Mouse (Mus musculus) gastrocnemius, adult 8-10 months (tissue): ENCODE data around the gene Rgl1. TPM values are rescaled to one million over a fixed set of nuclear protein-coding genes. Genes with fewer than 3 reads are reported as not detected.

ENCODE experiments used
- DNase-seq, 2 experiments: peaks; one replicate each; pipeline ENCODE4 v3.0.0; 2022; ENCODE audit warnings: low spot score in 2 of 2
- total RNA-seq, 4 experiments: library from RNA; stranded (reverse); gene quantifications; 2 replicates each; pipeline ENCODE4 v1.2.4; 2022

Gene Rgl1
- total RNA-seq, result 1 to 10 TPM; 2.9 to 9.4 (median 5.3) TPM

DNA sequence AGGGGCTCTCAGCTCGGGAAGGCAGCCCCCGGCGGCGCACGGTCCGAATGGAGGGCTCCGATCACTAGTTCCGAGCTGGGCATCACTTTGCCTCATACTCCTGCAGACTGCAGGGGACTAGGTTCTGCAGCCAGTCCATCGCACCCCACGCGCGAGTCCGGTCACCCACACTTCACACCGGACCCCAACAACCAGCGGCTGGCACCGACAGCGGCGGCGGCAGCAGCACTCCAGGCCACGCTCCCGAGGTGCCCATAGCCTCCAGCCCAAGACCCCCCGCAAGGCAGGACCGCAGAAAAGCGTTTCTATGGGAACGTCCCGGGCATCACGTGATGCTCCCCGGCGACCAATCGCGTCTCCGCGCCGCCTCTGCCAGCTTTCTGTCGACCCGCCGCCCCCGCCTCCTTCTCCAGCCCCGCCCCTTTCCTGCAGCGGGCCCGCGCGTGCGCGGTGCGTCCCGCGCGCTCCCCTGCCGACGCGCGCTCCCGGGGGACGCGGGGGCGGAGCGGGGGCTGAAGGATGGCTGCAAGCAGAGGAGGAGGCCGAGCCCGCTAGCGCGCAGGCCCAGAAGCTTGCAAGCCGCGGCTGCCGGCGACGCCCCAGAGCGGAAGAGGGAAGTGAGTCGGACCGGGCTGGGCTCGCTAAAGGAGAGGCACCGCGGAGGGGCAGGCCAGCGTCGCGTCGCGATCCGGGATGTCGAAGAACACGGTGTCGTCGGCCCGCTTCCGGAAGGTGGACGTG is at the start of gene Rgl1, which contains the start of gene Arpc5:
Rgl1 (minus strand) TSS at position 320 of the 741 bp plus-strand sequence.
Arpc5 (plus strand) TSS at position 511 of the 741 bp plus-strand sequence.
- peak; percentile 92 to 97 for DNase-seq

DNA sequence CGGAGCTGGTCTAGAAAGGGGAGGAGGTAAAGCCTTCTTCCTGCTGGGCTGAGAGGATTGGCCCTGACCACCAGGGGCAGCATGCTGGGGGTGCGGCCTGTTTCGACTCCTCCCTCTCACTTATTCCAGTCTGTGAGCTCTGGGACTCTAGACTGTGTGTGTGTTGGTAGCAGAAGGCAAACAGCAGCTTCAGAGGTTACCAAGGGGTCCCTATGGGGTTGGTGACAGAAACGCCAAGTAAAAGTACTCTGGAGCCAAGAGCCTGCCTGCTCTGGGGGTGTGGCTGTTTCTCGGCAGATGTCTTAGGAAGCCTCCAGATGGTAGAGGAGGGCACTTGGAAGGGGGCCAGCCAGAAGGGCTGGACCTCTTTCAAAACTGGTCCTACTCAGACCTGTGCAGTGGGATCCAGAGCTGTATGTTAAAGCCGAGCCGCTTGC is 49.1 kb upstream of the Rgl1 start:
- no peak for DNase-seq

DNA sequence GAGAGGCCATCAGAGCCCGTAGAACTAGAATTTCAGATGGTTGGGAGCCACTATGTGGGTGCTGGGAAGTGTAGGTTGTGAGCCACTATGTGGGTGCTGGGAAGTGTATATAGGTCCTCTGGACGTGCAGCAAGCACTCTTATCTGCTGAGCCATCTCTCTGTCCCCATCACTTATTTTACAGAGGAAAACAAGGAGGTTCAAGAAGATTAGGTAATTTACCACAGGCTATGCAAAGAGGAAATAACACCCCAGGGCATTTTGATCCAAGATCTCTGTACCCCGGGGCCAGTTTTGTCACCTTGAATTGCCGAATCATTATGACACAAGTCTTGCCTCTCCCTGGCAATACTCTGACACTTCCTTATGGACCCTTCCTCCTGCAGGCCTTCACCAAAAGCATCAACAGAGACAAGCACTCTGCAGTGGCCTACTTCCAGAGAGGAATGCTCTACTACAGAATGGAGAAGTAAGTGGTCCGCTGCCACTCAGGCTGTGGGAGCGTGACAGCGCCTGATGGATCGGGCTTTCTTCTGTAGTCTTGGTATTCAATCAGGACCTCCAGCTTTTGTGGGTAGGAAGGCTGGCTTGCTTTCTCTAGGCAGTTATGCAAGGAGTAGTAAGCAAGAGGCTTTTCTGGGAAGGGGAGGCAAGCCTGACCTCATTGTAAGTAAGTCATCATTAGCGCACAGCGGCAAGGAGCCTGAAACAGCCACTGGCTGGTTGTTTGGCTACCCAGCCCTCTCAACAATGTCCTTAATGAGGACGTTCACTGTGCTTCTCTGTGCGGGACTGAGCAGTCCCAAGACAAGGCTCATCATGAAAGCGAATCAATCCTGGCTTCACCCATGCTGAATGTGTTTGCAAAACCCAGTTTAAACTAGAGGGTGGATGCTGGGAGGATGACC is 44.6 kb upstream of the Rgl1 start:
- DNase-seq, result no peak

DNA sequence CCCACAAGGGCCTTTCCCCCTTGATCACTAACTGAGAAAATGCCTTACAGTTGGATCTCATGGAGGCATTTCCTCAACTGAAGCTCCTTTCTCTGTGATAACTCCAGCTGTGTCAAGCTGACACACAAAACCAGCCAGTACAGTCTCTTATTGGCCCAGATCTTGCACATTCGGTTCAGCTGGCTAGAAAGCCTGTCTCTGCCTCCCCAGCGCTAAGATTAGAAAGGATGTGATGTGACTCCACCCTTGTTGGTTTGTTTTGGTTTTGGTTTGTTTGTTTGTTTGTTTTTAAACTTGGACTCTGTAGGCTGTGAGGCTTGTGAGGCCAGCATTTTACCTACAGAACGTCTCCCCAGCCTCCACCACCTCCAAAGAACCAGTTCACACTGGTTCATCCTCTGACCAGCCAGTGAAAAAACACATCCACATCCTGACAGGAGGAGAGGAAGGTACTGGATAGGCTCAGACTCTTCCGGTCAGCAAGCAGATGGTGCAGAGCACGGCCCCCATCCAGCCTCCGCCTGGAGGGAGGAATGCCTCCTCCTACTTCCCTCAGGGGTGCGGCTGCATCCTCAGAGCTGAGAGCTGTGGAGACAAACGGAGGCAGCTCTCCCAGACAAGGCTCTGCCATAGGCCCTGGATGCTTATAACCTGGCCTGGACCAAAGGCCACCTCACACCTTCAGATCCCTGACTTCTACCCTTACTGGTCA is 43.5 kb upstream of the Rgl1 start:
- no peak for DNase-seq

DNA sequence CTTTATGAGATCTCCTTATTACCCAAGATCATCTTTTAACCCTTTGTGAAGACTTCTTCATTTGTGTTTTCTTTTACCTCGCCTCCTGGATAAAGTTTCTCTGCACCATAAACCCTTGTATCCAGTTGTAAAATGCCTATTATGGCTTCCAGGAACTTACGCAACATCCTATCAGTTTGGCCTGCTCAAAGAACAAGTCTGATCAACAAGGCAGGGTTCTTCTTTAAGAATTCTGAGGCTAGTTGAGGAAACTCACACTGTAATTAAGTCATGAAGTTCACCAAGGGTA is 42.2 kb upstream of the Rgl1 start:
- DNase-seq, result no peak

DNA sequence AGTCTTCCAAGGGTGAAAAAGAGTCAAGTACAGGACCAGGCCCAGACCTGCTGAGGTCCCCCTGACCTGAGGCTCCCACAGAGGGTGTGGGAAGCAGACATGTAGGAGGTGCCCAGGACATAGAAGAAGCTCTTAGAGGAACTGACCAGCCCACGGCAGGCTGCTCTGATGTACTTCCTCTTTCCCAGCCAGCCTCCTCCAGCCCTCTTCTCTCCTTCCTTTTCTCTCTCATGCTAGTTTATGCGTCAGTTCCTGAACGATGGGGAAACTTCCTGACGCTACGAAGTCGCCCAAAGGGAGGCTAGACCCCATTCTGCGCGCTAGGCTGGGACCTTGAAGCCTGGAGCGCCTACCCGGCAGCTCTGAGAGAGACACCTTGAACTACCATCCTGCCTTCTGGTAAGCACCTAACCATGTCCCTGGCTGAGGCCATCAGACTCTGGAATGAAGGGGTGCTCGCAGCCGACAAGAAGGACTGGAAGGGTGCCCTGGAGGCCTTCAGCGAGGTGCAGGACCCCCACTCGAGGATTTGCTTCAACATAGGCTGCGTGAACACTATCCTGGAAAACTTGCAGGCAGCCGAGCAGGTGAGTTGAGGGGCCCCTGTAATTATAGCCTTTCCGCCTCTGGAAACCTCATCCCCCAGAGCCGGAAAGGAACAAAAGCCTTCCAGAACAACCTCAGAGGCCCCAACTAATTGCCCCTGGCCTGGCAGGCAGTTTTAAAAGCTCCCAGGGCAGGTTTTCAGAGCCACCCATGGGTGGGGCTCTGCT is 41.7 kb upstream of the Rgl1 start:
- DNase-seq, result no peak

DNA sequence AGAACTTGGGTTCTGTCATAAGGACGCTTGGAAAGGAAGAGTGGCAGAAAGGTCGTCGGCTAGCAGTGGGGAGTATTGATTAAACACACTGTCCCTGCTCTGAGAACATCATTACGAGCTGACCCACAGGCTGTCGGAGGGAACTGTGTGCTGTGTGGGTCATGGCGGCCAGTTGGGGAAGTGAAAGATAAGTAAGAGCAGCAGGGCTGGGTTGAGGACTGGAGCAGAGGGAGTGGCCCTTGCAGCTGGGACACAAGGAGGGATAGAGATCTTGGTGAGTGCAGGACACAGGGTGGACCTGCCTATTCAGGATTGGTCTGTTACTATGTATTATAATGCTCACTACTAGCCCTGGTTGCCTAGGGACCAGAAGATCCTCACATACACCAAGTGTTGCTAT is 38.8 kb upstream of the Rgl1 start:
- DNase-seq, result no peak

DNA sequence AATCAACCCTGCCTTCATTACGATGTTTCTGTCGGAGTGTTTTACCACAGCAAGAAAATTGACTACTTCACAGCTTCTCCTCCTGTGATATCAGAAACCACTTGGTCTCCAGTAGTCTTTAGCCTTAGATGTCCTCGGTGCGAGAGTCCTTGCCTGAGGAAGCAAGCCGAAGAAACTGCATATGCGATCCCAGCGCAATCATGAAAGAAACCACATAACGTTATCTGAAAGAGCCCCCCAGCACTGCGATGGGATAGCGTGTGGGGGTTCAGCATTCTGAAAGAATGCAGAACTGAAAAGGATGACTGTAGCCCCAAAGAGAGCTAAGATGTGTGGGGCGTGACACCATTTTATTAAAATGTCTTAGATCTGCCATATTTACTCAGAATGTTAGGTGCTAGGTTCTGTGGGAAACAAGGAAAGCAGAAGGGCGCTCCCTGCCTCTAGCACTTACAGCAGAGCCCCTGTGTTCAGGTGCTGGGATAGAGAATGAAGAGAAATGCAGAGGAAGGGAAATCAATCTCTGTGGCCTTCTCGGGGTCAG is 34.6 kb upstream of the Rgl1 start:
- DNase-seq, result no peak

DNA sequence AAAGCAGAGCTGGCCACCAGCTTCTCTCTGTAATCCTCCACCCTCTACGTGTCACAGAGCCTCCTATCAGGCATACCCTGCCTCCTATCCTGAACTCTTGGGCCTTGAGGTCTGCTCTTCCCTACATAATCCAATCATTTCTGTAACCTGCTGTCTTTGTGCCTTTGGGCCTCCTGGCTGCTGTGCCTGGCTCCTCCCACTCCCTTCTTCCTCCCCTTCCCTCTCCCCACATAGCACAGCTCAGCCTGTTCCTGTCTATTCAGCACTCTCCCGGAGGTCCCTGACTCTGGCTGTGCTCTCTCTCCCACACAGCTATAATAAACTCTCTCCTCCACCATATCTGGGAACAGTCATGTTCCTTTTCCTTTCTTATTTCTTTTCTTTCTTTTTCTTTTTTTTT is 33.7 kb upstream of the Rgl1 start, which contains the start of gene Ncf2:
Ncf2 (plus strand) TSS at position 298 of the 400 bp plus-strand sequence.
- no peak for DNase-seq

DNA sequence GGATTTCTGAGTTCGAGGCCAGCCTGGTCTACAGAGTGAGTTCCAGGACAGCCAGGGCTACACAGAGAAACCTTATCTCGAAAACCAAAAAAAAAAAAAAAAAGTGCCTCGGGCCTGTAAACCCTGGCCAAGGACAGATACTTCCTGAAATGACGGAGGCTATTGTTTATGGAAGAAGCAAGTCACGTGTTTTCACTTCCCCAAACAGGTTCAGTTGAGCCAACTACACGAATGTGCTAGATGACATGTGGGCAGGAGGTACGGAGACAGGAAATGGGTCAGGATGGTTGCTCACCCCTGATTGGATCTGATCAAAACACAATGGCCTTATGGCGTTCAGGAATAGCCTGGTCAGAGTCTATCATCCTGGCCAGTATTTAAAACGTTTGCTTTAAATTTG is 32.0 kb upstream of the Rgl1 start:
- DNase-seq, result no peak

DNA sequence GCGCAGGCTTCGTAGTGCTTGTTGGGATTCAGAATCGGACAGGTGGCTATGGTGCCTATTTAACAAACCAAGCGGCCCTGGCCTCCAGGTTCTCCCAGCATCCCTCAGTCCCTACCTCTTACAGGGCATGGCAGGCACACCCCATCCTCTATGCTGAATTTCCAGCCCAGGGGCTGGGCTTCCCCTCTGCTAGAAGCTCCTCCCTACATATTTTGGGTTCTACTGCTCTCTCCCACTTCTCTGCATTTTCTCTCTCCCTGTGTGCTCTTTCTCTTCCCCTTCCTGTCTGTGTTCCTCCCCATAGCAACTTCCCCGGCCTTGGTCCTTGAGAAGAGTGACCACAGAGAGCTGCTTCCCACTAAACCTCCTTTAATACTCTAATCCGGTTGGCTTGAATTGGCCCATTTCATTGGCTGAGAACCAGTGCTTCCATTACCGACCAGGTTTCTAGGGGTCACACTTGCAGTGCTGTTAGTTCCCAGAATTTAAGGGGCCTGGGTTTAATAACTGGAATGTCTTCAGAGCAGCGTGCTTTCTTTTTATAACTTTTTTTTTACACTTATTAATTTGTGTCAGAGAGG is 30.6 kb upstream of the Rgl1 start:
- no peak for DNase-seq

DNA sequence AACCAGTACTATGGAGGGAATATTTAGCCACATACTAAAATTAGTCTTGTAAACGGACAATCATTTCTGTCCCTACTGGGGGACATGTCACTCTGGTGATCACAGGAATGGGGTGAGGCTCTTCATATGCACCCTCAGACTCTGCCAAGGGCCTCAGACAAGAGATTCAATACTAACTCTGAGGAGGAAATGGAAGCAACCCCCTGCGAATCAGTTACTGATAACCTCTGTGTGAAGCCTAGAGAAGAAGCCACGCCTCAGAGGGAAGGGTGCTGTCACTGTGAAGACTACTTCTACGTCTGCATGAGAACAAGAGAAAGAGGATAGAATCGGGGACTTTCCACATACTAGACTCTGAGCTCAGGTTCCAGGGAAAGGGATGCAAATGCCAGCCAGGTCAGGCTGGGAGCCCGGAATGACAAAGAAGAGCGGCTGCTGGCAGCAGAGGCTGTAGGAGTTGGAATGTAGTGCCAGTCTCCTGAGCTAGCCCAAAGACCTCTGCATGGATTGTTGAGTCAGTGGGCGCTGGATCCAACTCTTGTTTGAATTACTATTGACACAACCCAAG is 29.6 kb upstream of the Rgl1 start:
- DNase-seq, result no peak

DNA sequence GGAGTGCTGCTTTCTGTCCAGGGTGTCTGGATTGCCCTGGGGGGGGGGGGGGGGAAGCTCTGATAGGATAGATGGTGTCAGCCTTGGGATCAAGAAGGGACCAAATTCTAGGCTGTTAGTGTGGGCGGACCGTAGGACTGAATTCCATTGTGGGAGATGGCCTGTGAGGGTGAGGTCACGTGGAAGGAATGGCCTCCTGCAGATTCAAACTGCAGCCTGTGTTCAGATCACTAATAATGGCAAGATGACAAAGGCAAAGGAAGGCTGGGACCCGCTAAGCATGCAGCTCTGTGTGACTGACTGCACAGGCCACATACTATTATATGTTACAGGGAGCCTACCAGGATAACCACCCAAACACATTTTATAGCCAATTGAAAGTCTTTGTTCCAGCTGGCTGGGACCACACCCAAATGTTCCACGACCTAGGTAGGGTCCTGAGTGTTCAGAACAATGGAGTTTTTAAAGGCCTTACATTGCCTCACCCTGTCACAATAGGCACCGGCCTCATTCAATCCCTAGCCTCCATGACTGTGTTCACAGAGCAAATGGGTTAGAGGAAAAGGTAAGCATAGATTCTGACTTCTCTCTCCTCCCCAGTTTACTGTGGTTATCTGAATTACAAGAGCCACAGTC is 27.5 kb upstream of the Rgl1 start:
- no peak for DNase-seq

DNA sequence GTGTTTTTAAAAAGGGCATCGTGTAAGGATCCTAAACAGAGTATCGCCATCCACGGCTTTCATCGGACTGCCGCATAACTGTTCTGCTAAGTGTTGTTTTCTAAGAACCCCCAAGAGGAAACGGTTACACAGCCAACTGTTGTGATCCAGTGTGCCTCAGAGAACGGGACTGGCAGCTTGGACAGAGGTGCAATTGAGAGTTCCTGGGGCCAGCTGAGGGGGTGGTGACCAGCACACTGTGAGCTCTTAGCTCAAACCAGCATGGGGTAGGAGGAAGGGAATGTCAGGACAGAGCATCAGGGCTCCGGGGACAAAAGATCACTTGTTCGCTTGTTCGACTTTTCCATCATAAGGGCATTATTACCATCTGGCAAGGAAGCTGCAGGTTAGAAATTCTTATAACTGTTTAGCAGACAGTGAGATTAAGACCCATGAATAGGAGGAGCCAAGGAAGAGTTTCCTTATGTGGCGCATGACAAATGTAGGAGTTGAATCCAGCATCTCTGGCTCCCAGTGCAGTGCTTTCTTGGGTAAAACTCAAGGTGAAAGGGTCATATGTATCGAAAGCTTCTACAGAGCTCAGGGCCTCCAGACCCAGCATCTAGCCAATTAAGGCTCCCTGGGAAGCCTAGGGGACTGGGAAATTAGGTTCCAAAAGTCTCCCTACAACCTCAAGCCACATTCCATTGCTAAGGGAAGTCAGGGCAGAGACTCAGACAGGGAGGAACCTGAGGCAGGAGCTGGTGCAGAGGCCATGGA is 26.8 kb upstream of the Rgl1 start:
- DNase-seq, result no peak

DNA sequence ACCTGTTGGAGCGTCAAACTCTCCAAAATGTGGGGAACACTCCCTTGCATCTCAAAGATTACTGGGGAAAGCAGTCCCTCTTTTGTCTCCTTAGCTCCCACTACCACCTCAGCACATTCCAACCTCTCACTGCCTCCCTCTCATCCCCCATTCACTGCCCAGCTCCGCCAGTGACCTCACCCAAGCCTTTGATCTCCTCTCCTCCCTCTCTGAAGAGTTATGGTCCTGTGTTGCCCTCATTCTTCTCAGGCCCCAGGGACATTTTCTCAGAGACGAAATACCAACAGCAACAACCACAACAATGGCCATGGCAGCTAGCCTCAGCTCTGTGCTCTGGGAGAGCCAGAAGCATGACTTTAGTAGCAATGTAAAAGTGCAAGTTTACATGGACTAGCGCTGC is 25.1 kb upstream of the Rgl1 start:
- no peak for DNase-seq

DNA sequence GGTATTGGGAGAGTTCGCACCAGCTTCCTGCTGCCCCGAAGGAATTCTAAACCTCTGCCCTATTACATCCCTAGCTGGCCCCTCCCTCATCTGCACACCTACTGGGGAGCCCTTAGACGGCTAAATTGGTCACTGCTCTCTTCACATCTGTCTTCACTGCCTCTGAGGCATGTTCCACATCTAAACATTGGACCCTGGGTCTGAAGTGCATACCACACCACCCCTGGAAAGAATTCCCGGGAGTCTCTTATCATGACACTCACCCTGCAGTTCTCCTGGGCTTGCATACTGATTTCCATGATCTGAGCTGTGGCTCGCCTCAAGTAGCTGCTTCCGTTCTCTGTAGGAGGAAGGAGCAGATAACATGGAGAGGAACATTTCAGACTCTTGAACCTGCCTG is 24.7 kb upstream of the Rgl1 start:
- DNase-seq, result no peak

DNA sequence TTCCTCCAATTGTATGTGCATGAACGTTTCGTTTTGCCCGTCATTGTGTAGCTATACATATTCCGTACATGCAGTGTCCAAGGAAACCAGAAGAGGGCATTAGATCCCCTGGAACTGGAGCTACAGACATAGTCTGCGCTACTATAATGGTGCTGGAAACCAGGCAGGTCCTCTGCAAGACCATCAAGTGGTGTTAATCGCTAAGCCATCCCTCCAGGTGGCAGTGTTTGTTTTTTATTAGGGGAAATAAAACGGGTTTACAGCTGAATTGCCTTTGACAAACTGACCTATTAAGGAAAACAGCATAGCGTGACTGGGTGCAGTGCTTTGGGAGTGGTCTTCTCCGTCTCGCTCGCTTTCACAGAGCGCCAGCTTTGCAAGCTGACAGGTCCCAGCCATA is 24.1 kb upstream of the Rgl1 start:
- no peak for DNase-seq

DNA sequence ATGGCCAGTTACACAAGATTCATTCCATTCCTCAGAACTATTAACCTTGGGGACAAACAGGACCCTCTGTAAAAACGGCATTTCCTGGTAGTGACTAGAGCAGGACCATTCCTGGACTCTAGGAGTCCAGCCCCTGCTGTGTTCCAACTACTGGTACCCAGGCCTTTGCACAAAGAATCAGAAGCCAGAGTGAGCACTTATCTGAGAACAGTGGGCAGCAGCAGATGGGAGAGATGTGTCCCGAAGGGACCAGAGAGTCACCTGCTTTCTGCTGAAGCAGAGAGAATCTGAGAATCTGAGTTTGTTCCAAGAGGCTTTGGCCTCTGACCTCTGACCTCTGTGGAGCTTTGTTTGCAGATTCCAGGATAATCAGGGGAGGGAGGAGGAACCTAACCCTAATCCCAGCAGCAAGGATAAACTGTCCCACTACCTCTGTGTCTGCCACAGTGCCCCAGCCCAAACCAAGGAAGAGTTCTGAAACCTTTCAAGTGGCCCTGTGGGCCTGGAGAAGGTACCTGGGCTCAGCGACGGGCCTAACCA is 22.0 kb upstream of the Rgl1 start:
- DNase-seq, result no peak

DNA sequence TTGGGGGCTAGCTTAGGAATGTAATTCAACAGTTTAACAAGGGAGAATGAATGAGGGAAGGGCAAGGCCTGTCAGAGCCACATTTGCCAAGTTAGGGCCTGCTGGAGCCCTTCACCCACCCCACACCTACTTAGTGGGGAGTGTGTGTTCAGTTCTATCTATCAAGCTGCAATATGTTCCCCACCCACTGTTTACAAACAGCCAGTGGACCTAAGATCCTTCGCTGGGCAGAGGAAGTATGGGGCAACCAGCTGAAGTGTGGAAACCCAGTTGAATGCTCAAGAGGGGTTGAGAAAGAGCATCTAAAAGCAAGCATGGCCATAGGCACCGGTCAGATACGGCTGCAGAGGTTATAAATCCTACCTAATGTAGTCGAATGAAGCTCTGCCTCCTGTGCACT is 20.8 kb upstream of the Rgl1 start:
- no peak for DNase-seq
